Mouse (Mus musculus) kidney, embryonic 16.5 days (tissue): Measurements from ENCODE around the gene Kansl1. TPM values are rescaled to one million over a fixed set of nuclear protein-coding genes. Genes with fewer than 3 reads are reported as not detected.

Experiments used
- ATAC-seq: fragments of 200-750 bp; cut with Nextera tagmentation; 2 replicates; pipeline ENCODE4 v1.8.0; 2017; ENCODE audit warnings: moderate TSS enrichment; ENCODE audit not compliant: low FRiP score, low TSS enrichment
- H3K27ac ChIP-seq: fragments of 300-500 bp; sonication (generic); 2 replicates; pipeline ENCODE4 v1.5.1; 2014; ENCODE audit warnings: low read length
- H3K27me3 ChIP-seq: fragments of 300-500 bp; sonication (generic); 2 replicates; pipeline ENCODE4 v1.6.1; 2014; ENCODE audit warnings: low read length, control low read depth, mixed read lengths; ENCODE audit not compliant: insufficient read depth
- H3K36me3 ChIP-seq: fragments of 300-500 bp; sonication (generic); 2 replicates; pipeline ENCODE4 v1.6.1; 2014; ENCODE audit warnings: low read length, control low read depth, mixed read lengths; ENCODE audit not compliant: insufficient read depth
- H3K4me1 ChIP-seq: fragments of 300-500 bp; sonication (generic); 2 replicates; pipeline ENCODE4 v1.6.1; 2014; ENCODE audit warnings: low read length, control low read depth, mixed read lengths; ENCODE audit not compliant: insufficient read depth
- H3K4me2 ChIP-seq: fragments of 300-500 bp; sonication (generic); replicated peaks from 2 replicates; pipeline ENCODE4 v1.6.1; 2014; ENCODE audit warnings: low read depth, low read length
- H3K4me3 ChIP-seq: fragments of 300-500 bp; sonication (generic); 2 replicates; pipeline ENCODE4 v1.5.1; 2014; ENCODE audit warnings: mild to moderate bottlenecking, low read length
- H3K9ac ChIP-seq: fragments of 300-500 bp; sonication (generic); replicated peaks from 2 replicates; pipeline ENCODE4 v1.6.1; 2014; ENCODE audit warnings: low read length
- H3K9me3 ChIP-seq: fragments of 300-500 bp; sonication (generic); 2 replicates; pipeline ENCODE4 v1.6.1; 2016; ENCODE audit warnings: low read length, control low read depth
- WGBS: fragments of 180-500 bp; shearing (Covaris S2); extraction: QIAGEN DNeasy Blood & Tissue Kit; methylation state at CpG from one replicate; pipeline ENCODE4 v1.1.7; 2014; 5-methylcytosine and 5-hydroxymethylcytosine counted together
- polyA plus RNA-seq: library from polyadenylated mRNA; unstranded; fragments of >200 nt; fragmentation: Nextera tagmentation; extraction: Ambion mirVana; gene quantifications from 2 replicates; pipeline ENCODE4 v1.2.1, GENCODE M21; 2015

The Kansl1 gene
- polyA plus RNA-seq, 1 experiment from 2014 or later: 22.5 TPM

- ATAC-seq: peak; percentile 67
- Histone ChIP-seq H3K36me3 (no peaks in the 10 kb centered on the region), H3K9ac (peak overlapping the region; percentile 99), H3K4me2 (peak overlapping the region; percentile 78), H3K4me1 (peaks cover 18% of the 10 kb centered on the region), H3K27me3 (no peaks in the 10 kb centered on the region), H3K4me3 (peak overlapping the region; percentile 85), H3K27ac (peak overlapping the region; percentile 100), H3K9me3 (no peaks in the 10 kb centered on the region)
- WGBS: 0% methylated on average over 58 of the region's 92 CpGs
These were observed 27.0 kb downstream of the Kansl1 start for GRCm38 (mm10) chr11:104441475-104442332.

GRCm38 (mm10) chr11:104440521-104441474 lies 27.9 kb downstream of the Kansl1 start:
- WGBS: under 1% methylated on average over 20 of the region's 20 CpGs
- peak overlapping the region; percentile 85 for H3K4me3 ChIP-seq
- H3K4me2 ChIP-seq: peak overlapping the region; percentile 78
- no peaks in the 10 kb centered on the region for H3K9me3 ChIP-seq
- peaks cover 22% of the 10 kb centered on the region for H3K4me1 ChIP-seq
- peak overlapping the region; percentile 100 for H3K27ac ChIP-seq
- H3K27me3 ChIP-seq: no peaks in the 10 kb centered on the region
- ATAC-seq: no peak
- H3K36me3 ChIP-seq: no peaks in the 10 kb centered on the region
- H3K9ac ChIP-seq: peak overlapping the region; percentile 99

GRCm38 (mm10) chr11:104439703-104440102 lies 29.0 kb downstream of the Kansl1 start:
- no peak for ATAC-seq
- no peak overlapping the region for H3K4me3 ChIP-seq
- peaks cover 22% of the 10 kb centered on the region for H3K4me1 ChIP-seq

DNA sequence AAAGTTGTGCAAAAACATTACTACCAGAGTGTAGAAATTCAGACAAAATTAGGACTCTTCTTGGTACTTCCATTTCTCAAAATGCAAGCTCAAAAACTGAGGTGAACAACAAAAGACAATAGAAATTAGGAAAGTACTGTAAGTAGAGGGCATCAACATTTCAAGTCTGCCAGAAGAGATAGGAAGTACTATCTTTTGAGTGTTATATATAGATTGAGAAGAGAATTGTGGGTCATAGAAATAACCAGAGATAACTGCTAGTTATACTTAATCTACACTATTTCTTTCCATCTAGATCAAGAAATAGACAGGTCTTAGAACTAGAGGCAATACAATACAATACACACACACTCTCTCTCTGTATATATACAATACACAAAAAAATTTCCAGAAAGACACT lies 30.2 kb downstream of the Kansl1 start:
- ATAC-seq: no peak
- Histone ChIP-seq H3K36me3 (no peaks in the 10 kb centered on the region), H3K4me1 (peaks cover 21% of the 10 kb centered on the region), H3K27ac (no peak overlapping the region), H3K4me2 (no peak overlapping the region), H3K9ac (no peak overlapping the region), H3K9me3 (no peaks in the 10 kb centered on the region), H3K27me3 (no peaks in the 10 kb centered on the region), H3K4me3 (no peak overlapping the region)

More at GRCm38 (mm10) chr11:104439703-104440102, 29.0 kb downstream of the Kansl1 start:
- no peak overlapping the region for H3K27ac ChIP-seq
- H3K9ac ChIP-seq: no peak overlapping the region
- WGBS: 48% methylated on average over 2 of the region's 2 CpGs
- H3K27me3 ChIP-seq: no peaks in the 10 kb centered on the region
- no peaks in the 10 kb centered on the region for H3K36me3 ChIP-seq
- peak overlapping the region; percentile 42 for H3K4me2 ChIP-seq
- H3K9me3 ChIP-seq: no peaks in the 10 kb centered on the region

GRCm38 (mm10) chr11:104436394-104436954 lies 32.2 kb downstream of the Kansl1 start:
- Histone ChIP-seq H3K27me3 (no peaks in the 10 kb centered on the region), H3K9me3 (no peaks in the 10 kb centered on the region), H3K4me2 (no peak overlapping the region), H3K9ac (no peak overlapping the region), H3K36me3 (no peaks in the 10 kb centered on the region), H3K4me3 (no peak overlapping the region), H3K27ac (no peak overlapping the region), H3K4me1 (peaks cover 21% of the 10 kb centered on the region)
- 48% methylated on average over 2 of the region's 2 CpGs for WGBS
- no peak for ATAC-seq

- no peak overlapping the region for H3K9ac ChIP-seq
- H3K27me3 ChIP-seq: no peaks in the 10 kb centered on the region
These were observed 32.9 kb downstream of the Kansl1 start for GRCm38 (mm10) chr11:104435753-104436152.

GRCm38 (mm10) chr11:104435141-104435540 lies 33.5 kb downstream of the Kansl1 start:
- no peak for ATAC-seq
- Histone ChIP-seq H3K4me3 (no peak overlapping the region), H3K36me3 (no peaks in the 10 kb centered on the region), H3K4me1 (peaks cover 21% of the 10 kb centered on the region), H3K27ac (no peak overlapping the region), H3K9me3 (no peaks in the 10 kb centered on the region), H3K27me3 (no peaks in the 10 kb centered on the region), H3K9ac (no peak overlapping the region), H3K4me2 (no peak overlapping the region)
- WGBS: 27% methylated on average over 1 of the region's 1 CpGs

More at GRCm38 (mm10) chr11:104435753-104436152, 32.9 kb downstream of the Kansl1 start:
- ATAC-seq: no peak
- Histone ChIP-seq H3K9me3 (no peaks in the 10 kb centered on the region), H3K27ac (no peak overlapping the region), H3K4me3 (no peak overlapping the region), H3K4me1 (peaks cover 21% of the 10 kb centered on the region), H3K36me3 (no peaks in the 10 kb centered on the region), H3K4me2 (no peak overlapping the region)

DNA sequence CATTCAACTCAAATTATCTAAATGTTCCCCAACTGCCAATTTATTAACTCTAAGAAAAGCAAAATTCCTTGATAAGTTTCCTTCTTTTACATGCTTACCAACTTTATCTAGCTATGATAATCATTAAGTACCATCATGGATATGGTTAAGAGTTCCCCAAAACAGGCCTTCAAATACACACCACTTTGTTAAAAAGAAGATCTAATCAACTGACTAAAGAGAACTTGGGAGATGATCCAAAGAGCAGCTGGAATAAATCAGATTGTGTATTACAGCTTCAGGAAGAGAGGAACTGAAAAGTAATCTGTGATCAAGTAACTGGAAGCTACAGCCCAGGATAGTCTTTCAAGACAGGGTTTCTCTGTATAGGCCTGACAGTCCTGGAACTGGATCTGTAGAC lies 36.4 kb downstream of the Kansl1 start:
- H3K36me3 ChIP-seq: no peaks in the 10 kb centered on the region
- H3K4me1 ChIP-seq: peaks cover 10% of the 10 kb centered on the region; the same call in 1 of the 2 replicates
- H3K4me2 ChIP-seq: no peak overlapping the region
- no peak overlapping the region for H3K4me3 ChIP-seq
- H3K9me3 ChIP-seq: no peaks in the 10 kb centered on the region
- no peak for ATAC-seq
- no peak overlapping the region for H3K9ac ChIP-seq
- no peaks in the 10 kb centered on the region for H3K27me3 ChIP-seq
- H3K27ac ChIP-seq: no peak overlapping the region

DNA sequence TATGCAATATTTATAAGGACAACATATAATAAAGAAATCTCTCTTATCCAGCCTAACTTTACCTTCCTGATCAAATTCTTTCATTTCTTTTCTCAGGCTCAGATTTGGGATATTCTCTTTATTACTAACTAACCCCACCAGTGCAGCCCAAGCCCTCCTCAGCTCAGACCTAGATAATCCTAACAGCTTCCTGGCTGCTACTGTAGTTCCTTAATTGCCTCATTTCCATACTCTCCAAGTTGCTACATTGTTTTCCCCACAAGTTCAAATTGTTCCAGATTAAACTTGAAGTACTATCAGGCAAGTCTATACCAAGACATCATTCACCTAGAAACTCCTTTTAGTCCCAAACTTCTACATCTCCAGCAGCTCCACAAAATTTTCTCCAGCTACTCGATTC lies 36.9 kb downstream of the Kansl1 start:
- H3K36me3 ChIP-seq: no peaks in the 10 kb centered on the region
- 90% methylated on average over 1 of the region's 1 CpGs for WGBS
- H3K4me2 ChIP-seq: no peak overlapping the region
- H3K9ac ChIP-seq: no peak overlapping the region
- peaks cover 7% of the 10 kb centered on the region; the same call in 1 of the 2 replicates for H3K4me1 ChIP-seq
- no peaks in the 10 kb centered on the region for H3K27me3 ChIP-seq
- no peaks in the 10 kb centered on the region for H3K9me3 ChIP-seq
- H3K4me3 ChIP-seq: no peak overlapping the region
- no peak for ATAC-seq
- no peak overlapping the region for H3K27ac ChIP-seq
